In the genomic region with DNA sequence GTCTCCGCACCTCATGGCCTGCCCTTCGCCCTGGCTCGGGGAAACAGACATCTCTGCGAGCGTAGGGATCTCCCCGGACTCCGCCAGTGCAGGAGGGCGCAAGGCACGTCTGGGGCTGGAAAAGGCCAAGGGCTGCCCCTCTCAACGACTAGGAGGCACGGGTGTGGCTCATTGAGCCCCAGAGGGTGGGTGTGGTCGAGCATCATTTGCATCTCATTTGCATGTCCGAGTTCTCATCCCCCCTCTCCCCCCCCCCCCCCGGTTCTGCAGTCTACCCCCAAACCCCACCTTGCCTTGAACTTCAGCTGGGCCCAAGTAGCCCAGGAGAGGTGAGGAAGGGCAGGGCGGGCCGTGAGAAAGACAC, we compare ENCODE assay signal across 10 mouse cellular contexts. TPM values are rescaled to one million over a fixed set of nuclear protein-coding genes. Genes with fewer than 3 reads are reported as not detected.
DNase-seq lines count a peak whose midpoint lies in the region; ATAC-seq and TF ChIP-seq lines count a peak whose summit lies in the region.
"Had no signal": no experiment of that assay in that cellular context is flagged by ENCODE, and none has a peak within 500 bp of the region (broad histone marks: within the 10 kb centered on the region; RNA-seq: fewer than 3 reads in every experiment).

No protein-coding gene starts in this region.

- WGBS in lung, embryonic 14.5 days = 10% methylated on average over 16 of the region's 16 CpGs
- 3% methylated on average over 16 of the region's 16 CpGs for WGBS in forebrain, embryonic 10.5 days
- 8% methylated on average over 16 of the region's 16 CpGs for WGBS in limb, embryonic 11.5 days
- WGBS in small intestine, adult 2 months = 29% methylated on average over 16 of the region's 16 CpGs

- no peak for TF ChIP-seq POLR2A in small intestine, adult 2 months (IDR thresholded peaks at IDR 0.05; ENCODE audit: low read depth, low read length)

- H3K4me3 ChIP-seq in lung, embryonic 14.5 days (ENCODE audit: low read depth, low read length) = peak overlapping the region; percentile 51; the same call in 1 of the 2 replicates
- H3K4me3 ChIP-seq in forebrain, embryonic 10.5 days = peak overlapping the region; percentile 52
- H3K4me3 ChIP-seq in limb, embryonic 11.5 days (ENCODE audit: low read depth, low read length) = peak overlapping the region; percentile 12
- peak overlapping the region; percentile 15 for H3K4me3 ChIP-seq in small intestine, adult 2 months (ENCODE audit: low read depth, low read length)
- H3K4me3 ChIP-seq: erythroblast, embryonic 14.5 days; layer of hippocampus, adult 2 months had no signal

- H3K9ac ChIP-seq in lung, embryonic 14.5 days = no peak overlapping the region
- H3K9ac ChIP-seq in limb, embryonic 11.5 days (ENCODE audit: low read length) = no peak overlapping the region

- TF ChIP-seq CTCF in lung, embryonic 14.5 days (IDR thresholded peaks at IDR 0.05; ENCODE audit: low read depth) = no peak
- no peak for TF ChIP-seq CTCF in small intestine, adult 2 months (IDR thresholded peaks at IDR 0.05; ENCODE audit: extremely low read depth, insufficient read length, insufficient replicate concordance, low read depth, low read length)

- H3K27me3 ChIP-seq in lung, embryonic 14.5 days (ENCODE audit: insufficient read depth, low read length) = peaks cover 86% of the 10 kb centered on the region
- H3K27me3 ChIP-seq in forebrain, embryonic 10.5 days (ENCODE audit: poor library complexity, severe bottlenecking) = peaks cover 100% of the 10 kb centered on the region
- peaks cover 81% of the 10 kb centered on the region for H3K27me3 ChIP-seq in limb, embryonic 11.5 days (ENCODE audit: control insufficient read depth, insufficient read depth, low read length)
- H3K27me3 ChIP-seq in small intestine, adult 2 months (ENCODE audit: control insufficient read depth, insufficient read depth, low read length) = peaks cover 29% of the 10 kb centered on the region

- no peaks in the 10 kb centered on the region for H3K36me3 ChIP-seq in lung, embryonic 14.5 days (ENCODE audit: insufficient read depth)
- no peaks in the 10 kb centered on the region for H3K36me3 ChIP-seq in forebrain, embryonic 10.5 days (replicated peaks)
- H3K36me3 ChIP-seq in limb, embryonic 11.5 days (ENCODE audit: control insufficient read depth, insufficient read depth, low read length) = no peaks in the 10 kb centered on the region
- no peaks in the 10 kb centered on the region for H3K36me3 ChIP-seq in small intestine, adult 2 months (ENCODE audit: control insufficient read depth, insufficient read depth, low read length)

- peak overlapping the region; percentile 97 for H3K4me2 ChIP-seq in lung, embryonic 14.5 days
- H3K4me2 ChIP-seq in limb, embryonic 11.5 days (ENCODE audit: low read depth, severe bottlenecking) = peak overlapping the region; percentile 83

- no peaks in the 10 kb centered on the region for H3K9me3 ChIP-seq in lung, embryonic 14.5 days (ENCODE audit: low read depth, low read length)
- no peaks in the 10 kb centered on the region for H3K9me3 ChIP-seq in forebrain, embryonic 10.5 days
- no peaks in the 10 kb centered on the region for H3K9me3 ChIP-seq in limb, embryonic 11.5 days (ENCODE audit: control insufficient read depth, low read length)

- ATAC-seq in lung, embryonic 14.5 days (ENCODE audit: insufficient read depth) = no peak
- ATAC-seq in limb, embryonic 11.5 days (ENCODE audit: insufficient number of reproducible peaks, low FRiP score, low TSS enrichment, low read depth) = 0 out of 2 replicates have a peak, but pooled peaks have one; percentile 14

- peaks cover 13% of the 10 kb centered on the region; the same call in 1 of the 2 replicates for H3K4me1 ChIP-seq in lung, embryonic 14.5 days (ENCODE audit: insufficient read depth)
- H3K4me1 ChIP-seq in forebrain, embryonic 10.5 days = peaks cover 44% of the 10 kb centered on the region
- peaks cover 21% of the 10 kb centered on the region for H3K4me1 ChIP-seq in limb, embryonic 11.5 days (ENCODE audit: control insufficient read depth, insufficient read depth, low read length)
- peaks cover 28% of the 10 kb centered on the region for H3K4me1 ChIP-seq in small intestine, adult 2 months (ENCODE audit: control insufficient read depth, insufficient read depth, insufficient read length, low read length)

- DNase-seq in lung, embryonic 14.5 days = no peak
- no peak for DNase-seq in lung, postnatal 36 days
- DNase-seq in forebrain, embryonic 10.5 days (ENCODE audit: extremely low spot score, low spot score) = no peak
- DNase-seq in limb, embryonic 11.5 days (ENCODE audit: low spot score) = no peak
- DNase-seq in adrenal gland, postnatal 14 days = no peak
- no peak for DNase-seq in adrenal gland, postnatal 36 days
- DNase-seq in embryo, embryonic 10.5 days (ENCODE audit: low spot score) = no peak

- H3K27ac ChIP-seq in lung, embryonic 14.5 days (ENCODE audit: low read depth) = no peak overlapping the region
- peak overlapping the region; percentile 54; the same call in 1 of the 2 replicates for H3K27ac ChIP-seq in forebrain, embryonic 10.5 days
- H3K27ac ChIP-seq in limb, embryonic 11.5 days (replicated peaks; ENCODE audit: low read depth, low read length) = no peak overlapping the region
- H3K27ac ChIP-seq in small intestine, adult 2 months (ENCODE audit: insufficient read depth, low read depth, low read length) = no peak overlapping the region
- H3K27ac ChIP-seq: layer of hippocampus, adult 2 months had no signal

RNA-seq across cellular contexts. Expression of a gene that starts 3.4 kb away (rescaled TPM):
- 18.0 and 18.1 TPM in 2 replicates for polyA plus RNA-seq in lung, embryonic 14.5 days (2014; fragmentation: Nextera tagmentation; extraction: Ambion mirVana)
- polyA plus RNA-seq in forebrain, embryonic 10.5 days (2016; fragmentation: Nextera tagmentation; extraction: Ambion mirVana) = 21.7 and 21.8 TPM in 2 replicates
- polyA plus RNA-seq in limb, embryonic 11.5 days (2014; fragmentation: Nextera tagmentation; extraction: Ambion mirVana) = 14.4 and 14.7 TPM in 2 replicates
- polyA plus RNA-seq in small intestine, adult 2 months (2012; rRNA removed) = 9.1 and 9.8 TPM in 2 replicates
- total RNA-seq in adrenal gland, postnatal 14 days (2021) = 10.9 and 17.6 TPM in 2 replicates
- 10 to 100 TPM; 11.9 to 13.0 TPM for total RNA-seq in adrenal gland, postnatal 36 days (2021)
